Mouse (Mus musculus) heart, embryonic 15.5 days (tissue): ENCODE results near the gene Trmt112. TPM values are rescaled to one million over a fixed set of nuclear protein-coding genes. Genes with fewer than 3 reads are reported as not detected.
A peak's percentile ranks its signal among the peaks of the same experiment; 100 is the strongest.
"Not testable (repeated sequence)": the region's sequence is repeated elsewhere in the genome, so short reads cannot be mapped to it uniquely, and the experiment has no call there.

Experiments used
- ATAC-seq: fragments of 200-750 bp; cut with Nextera tagmentation; replicated peaks from 2 replicates; pipeline ENCODE4 v1.8.0; 2017; ENCODE audit warnings: low read depth, moderate TSS enrichment; ENCODE audit not compliant: insufficient number of reproducible peaks, insufficient read depth, low FRiP score
- H3K27ac ChIP-seq: fragments of 300-500 bp; sonication (generic); 2 replicates; pipeline ENCODE4 v1.5.1; 2015; ENCODE audit warnings: mild to moderate bottlenecking, inconsistent platforms
- H3K27me3 ChIP-seq: fragments of 300-500 bp; sonication (generic); 2 replicates; pipeline ENCODE4 v1.6.1; 2015; ENCODE audit warnings: inconsistent platforms
- H3K36me3 ChIP-seq: fragments of 300-500 bp; sonication (generic); 2 replicates; pipeline ENCODE4 v1.6.1; 2015; ENCODE audit warnings: mild to moderate bottlenecking, inconsistent platforms
- H3K4me1 ChIP-seq: fragments of 300-500 bp; sonication (generic); replicated peaks from 2 replicates; pipeline ENCODE4 v1.6.1; 2015; ENCODE audit warnings: inconsistent platforms
- H3K4me2 ChIP-seq: fragments of 300-500 bp; sonication (generic); 2 replicates; pipeline ENCODE4 v1.6.1; 2015; ENCODE audit warnings: inconsistent platforms, mild to moderate bottlenecking, moderate library complexity
- H3K4me3 ChIP-seq: fragments of 300-500 bp; sonication (generic); 2 replicates; pipeline ENCODE4 v1.5.1; 2015; ENCODE audit warnings: mild to moderate bottlenecking, inconsistent platforms
- H3K9ac ChIP-seq: fragments of 300-500 bp; sonication (generic); 2 replicates; pipeline ENCODE4 v1.6.1; 2015; ENCODE audit warnings: mild to moderate bottlenecking, inconsistent platforms
- H3K9me3 ChIP-seq: fragments of 300-500 bp; sonication (generic); replicated peaks from 2 replicates; pipeline ENCODE4 v1.6.1; 2016; ENCODE audit warnings: inconsistent platforms
- WGBS: fragments of 180-500 bp; shearing (Covaris S2); methylation state at CpG from one replicate; pipeline ENCODE4 v1.1.7; 2015; ENCODE audit warnings: mixed read lengths; 5-methylcytosine and 5-hydroxymethylcytosine counted together
- polyA plus RNA-seq: library from polyadenylated mRNA; unstranded; fragments of >200 nt; fragmentation: Nextera tagmentation; extraction: Ambion mirVana; gene quantifications from 2 replicates; pipeline ENCODE4 v1.2.1, GENCODE M21; 2015

Trmt112 gene
- polyA plus RNA-seq, 1 experiment from 2014 or later, result 72.8 TPM

GRCm38 (mm10) chr19:6892512-6892911, 17.0 kb upstream of the Trmt112 start:
- no peak overlapping the region for H3K4me3 ChIP-seq
- 55% methylated on average over 4 of the region's 4 CpGs for WGBS
- no peak overlapping the region for H3K4me2 ChIP-seq
- H3K27ac ChIP-seq, result no peak overlapping the region
- no peak overlapping the region for H3K9ac ChIP-seq
- H3K4me1 ChIP-seq, result no peaks in the 10 kb centered on the region
- H3K36me3 ChIP-seq, result no peaks in the 10 kb centered on the region
- H3K9me3 ChIP-seq, result no peaks in the 10 kb centered on the region; the same call in 1 of the 2 replicates
- H3K27me3 ChIP-seq, result no peaks in the 10 kb centered on the region
- ATAC-seq, result no peak

- Histone ChIP-seq H3K4me3 (no peak overlapping the region), H3K9me3 (no peaks in the 10 kb centered on the region; the same call in 1 of the 2 replicates), H3K9ac (no peak overlapping the region), H3K27me3 (no peaks in the 10 kb centered on the region), H3K36me3 (no peaks in the 10 kb centered on the region), H3K4me1 (no peaks in the 10 kb centered on the region), H3K27ac (no peak overlapping the region), H3K4me2 (no peak overlapping the region)
- WGBS, result 94% methylated on average over 14 of the region's 14 CpGs
- no peak for ATAC-seq
Measured at GRCm38 (mm10) chr19:6893731-6894451, 15.6 kb upstream of the Trmt112 start.

GRCm38 (mm10) chr19:6895608-6896305, 13.7 kb upstream of the Trmt112 start:
- not testable (repeated sequence) for H3K4me2 ChIP-seq, H3K36me3 ChIP-seq, ATAC-seq, H3K4me1 ChIP-seq, H3K9ac ChIP-seq, H3K9me3 ChIP-seq, H3K27me3 ChIP-seq, H3K4me3 ChIP-seq, H3K27ac ChIP-seq
- WGBS, result 70% methylated on average over 18 of the region's 18 CpGs

GRCm38 (mm10) chr19:6899641-6900040, 9.9 kb upstream of the Trmt112 start:
- H3K4me3 ChIP-seq, result no peak overlapping the region
- no peak overlapping the region for H3K27ac ChIP-seq
- no peaks in the 10 kb centered on the region for H3K4me1 ChIP-seq

GRCm38 (mm10) chr19:6903031-6903430, 6.5 kb upstream of the Trmt112 start:
- H3K4me3 ChIP-seq, result no peak overlapping the region
- no peak overlapping the region for H3K4me2 ChIP-seq
- H3K4me1 ChIP-seq, result peaks cover 12% of the 10 kb centered on the region
- H3K9me3 ChIP-seq, result no peaks in the 10 kb centered on the region
- H3K27ac ChIP-seq, result no peak overlapping the region
- no peak for ATAC-seq
- H3K27me3 ChIP-seq, result no peaks in the 10 kb centered on the region
- no peak overlapping the region for H3K9ac ChIP-seq
- WGBS, result 96% methylated on average over 1 of the region's 1 CpGs
- H3K36me3 ChIP-seq, result peaks cover 22% of the 10 kb centered on the region; the same call in 1 of the 2 replicates

More at GRCm38 (mm10) chr19:6899641-6900040, 9.9 kb upstream of the Trmt112 start:
- Histone ChIP-seq H3K4me2 (no peak overlapping the region), H3K9me3 (no peaks in the 10 kb centered on the region; the same call in 1 of the 2 replicates), H3K27me3 (no peaks in the 10 kb centered on the region), H3K36me3 (0 out of 2 replicates have a peak, but pooled peaks cover under 1% of the 10 kb centered on the region), H3K9ac (no peak overlapping the region)
- 81% methylated on average over 4 of the region's 4 CpGs for WGBS
- ATAC-seq, result no peak

GRCm38 (mm10) chr19:6904846-6905245, 4.7 kb upstream of the Trmt112 start:
- Histone ChIP-seq H3K9ac (no peak overlapping the region), H3K4me3 (no peak overlapping the region), H3K4me1 (peaks cover 20% of the 10 kb centered on the region), H3K9me3 (no peaks in the 10 kb centered on the region), H3K4me2 (no peak overlapping the region), H3K27me3 (no peaks in the 10 kb centered on the region), H3K36me3 (peaks cover 22% of the 10 kb centered on the region; the same call in 1 of the 2 replicates), H3K27ac (no peak overlapping the region)
- no peak for ATAC-seq
- 80% methylated on average over 2 of the region's 2 CpGs for WGBS

- Histone ChIP-seq H3K27me3 (no peaks in the 10 kb centered on the region), H3K4me2 (no peak overlapping the region), H3K9ac (no peak overlapping the region), H3K27ac (no peak overlapping the region), H3K4me3 (no peak overlapping the region), H3K36me3 (peaks cover 22% of the 10 kb centered on the region; the same call in 1 of the 2 replicates), H3K9me3 (no peaks in the 10 kb centered on the region), H3K4me1 (peaks cover 22% of the 10 kb centered on the region)
- WGBS, result 92% methylated on average over 11 of the region's 11 CpGs
- no peak for ATAC-seq
Measured at GRCm38 (mm10) chr19:6905498-6906159, 3.9 kb upstream of the Trmt112 start.

- WGBS, result 86% methylated on average over 3 of the region's 3 CpGs
- Histone ChIP-seq H3K9me3 (no peaks in the 10 kb centered on the region), H3K4me2 (no peak overlapping the region), H3K4me3 (no peak overlapping the region), H3K27ac (no peak overlapping the region), H3K9ac (no peak overlapping the region), H3K27me3 (no peaks in the 10 kb centered on the region), H3K4me1 (peaks cover 26% of the 10 kb centered on the region), H3K36me3 (peaks cover 23% of the 10 kb centered on the region; the same call in 1 of the 2 replicates)
- no peak for ATAC-seq
Measured at GRCm38 (mm10) chr19:6906199-6906598, 3.3 kb upstream of the Trmt112 start.

GRCm38 (mm10) chr19:6907094-6907493, 2.4 kb upstream of the Trmt112 start:
- ATAC-seq, result no peak
- 89% methylated on average over 8 of the region's 8 CpGs for WGBS

GRCm38 (mm10) chr19:6907811-6908540, 1.5 kb upstream of the Trmt112 start:
- H3K9me3 ChIP-seq, result no peaks in the 10 kb centered on the region
- 82% methylated on average over 7 of the region's 7 CpGs for WGBS
- H3K4me2 ChIP-seq, result peak overlapping the region; percentile 83
- H3K9ac ChIP-seq, result peak overlapping the region; percentile 76; the same call in 1 of the 2 replicates
- H3K27ac ChIP-seq, result peak overlapping the region; percentile 100; the same call in 1 of the 2 replicates
- H3K4me1 ChIP-seq, result peaks cover 30% of the 10 kb centered on the region
- H3K27me3 ChIP-seq, result no peaks in the 10 kb centered on the region
- no peak for ATAC-seq
- H3K4me3 ChIP-seq, result peak overlapping the region; percentile 80
- H3K36me3 ChIP-seq, result peaks cover 41% of the 10 kb centered on the region

More at GRCm38 (mm10) chr19:6907094-6907493, 2.4 kb upstream of the Trmt112 start:
- Histone ChIP-seq H3K27me3 (no peaks in the 10 kb centered on the region), H3K9ac (no peak overlapping the region), H3K4me1 (peaks cover 30% of the 10 kb centered on the region), H3K4me3 (no peak overlapping the region), H3K4me2 (no peak overlapping the region), H3K36me3 (peaks cover 32% of the 10 kb centered on the region), H3K9me3 (no peaks in the 10 kb centered on the region), H3K27ac (no peak overlapping the region)
